Mouse (Mus musculus) kidney, embryonic 14.5 days (tissue): ENCODE data around the gene Rbfox2. TPM values are rescaled to one million over a fixed set of nuclear protein-coding genes. Genes with fewer than 3 reads are reported as not detected.

Source experiments
- ATAC-seq: fragments of 200-750 bp; cut with Nextera tagmentation; 2 replicates; pipeline ENCODE4 v1.8.0; 2017; ENCODE audit warnings: moderate number of reproducible peaks, mild to moderate bottlenecking, moderate TSS enrichment, moderate library complexity; ENCODE audit not compliant: low FRiP score, low TSS enrichment
- H3K27ac ChIP-seq: fragments of 300-500 bp; sonication (generic); 2 replicates; pipeline ENCODE4 v1.5.1; 2014; ENCODE audit warnings: low read depth, mild to moderate bottlenecking, low read length, moderate library complexity, mixed read lengths
- H3K27me3 ChIP-seq: fragments of 300-500 bp; sonication (generic); 2 replicates; pipeline ENCODE4 v1.6.1; 2014; ENCODE audit warnings: mild to moderate bottlenecking, low read length; ENCODE audit not compliant: control insufficient read depth, insufficient read depth
- H3K36me3 ChIP-seq: fragments of 300-500 bp; sonication (generic); 2 replicates; pipeline ENCODE4 v1.6.1; 2014; ENCODE audit warnings: low read length, mixed read lengths; ENCODE audit not compliant: control insufficient read depth, insufficient read depth
- H3K4me1 ChIP-seq: fragments of 300-500 bp; sonication (generic); 2 replicates; pipeline ENCODE4 v1.6.1; 2014; ENCODE audit warnings: low read length, mixed read lengths; ENCODE audit not compliant: control insufficient read depth, insufficient read depth
- H3K4me2 ChIP-seq: fragments of 300-500 bp; sonication (generic); replicated peaks from 2 replicates; pipeline ENCODE4 v1.6.1; 2014; ENCODE audit warnings: low read depth, mild to moderate bottlenecking, low read length
- H3K4me3 ChIP-seq: fragments of 300-500 bp; sonication (generic); 2 replicates; pipeline ENCODE4 v1.5.1; 2014; ENCODE audit warnings: mild to moderate bottlenecking, low read length
- H3K9ac ChIP-seq: fragments of 300-500 bp; sonication (generic); 2 replicates; pipeline ENCODE4 v1.6.1; 2014; ENCODE audit warnings: low read depth, mild to moderate bottlenecking, low read length, moderate library complexity
- H3K9me3 ChIP-seq: fragments of 300-500 bp; sonication (generic); 2 replicates; pipeline ENCODE4 v1.6.1; 2016; ENCODE audit warnings: low read length; ENCODE audit not compliant: control insufficient read depth
- WGBS: fragments of 180-500 bp; shearing (Covaris S2); extraction: QIAGEN DNeasy Blood & Tissue Kit; methylation state at CpG from one replicate; pipeline ENCODE4 v1.1.7; 2014; 5-methylcytosine and 5-hydroxymethylcytosine counted together
- polyA plus RNA-seq: library from polyadenylated mRNA; unstranded; fragments of >200 nt; fragmentation: Nextera tagmentation; extraction: Ambion mirVana; gene quantifications from 2 replicates; pipeline ENCODE4 v1.2.1, GENCODE M21; 2014

Gene Rbfox2
- polyA plus RNA-seq, 1 experiment from 2014 or later = 64.6 TPM

GRCm38 (mm10) chr15:77102685-77103084 lies 204.1 kb downstream of the Rbfox2 start:
- Histone ChIP-seq H3K9ac (no peak overlapping the region), H3K27me3 (no peaks in the 10 kb centered on the region), H3K4me2 (no peak overlapping the region), H3K9me3 (no peaks in the 10 kb centered on the region), H3K36me3 (peaks cover 27% of the 10 kb centered on the region; the same call in 1 of the 2 replicates), H3K4me3 (no peak overlapping the region), H3K4me1 (0 out of 2 replicates have a peak, but pooled peaks cover 4% of the 10 kb centered on the region), H3K27ac (no peak overlapping the region)
- ATAC-seq = no peak
- WGBS = 90% methylated on average over 5 of the region's 5 CpGs

DNA sequence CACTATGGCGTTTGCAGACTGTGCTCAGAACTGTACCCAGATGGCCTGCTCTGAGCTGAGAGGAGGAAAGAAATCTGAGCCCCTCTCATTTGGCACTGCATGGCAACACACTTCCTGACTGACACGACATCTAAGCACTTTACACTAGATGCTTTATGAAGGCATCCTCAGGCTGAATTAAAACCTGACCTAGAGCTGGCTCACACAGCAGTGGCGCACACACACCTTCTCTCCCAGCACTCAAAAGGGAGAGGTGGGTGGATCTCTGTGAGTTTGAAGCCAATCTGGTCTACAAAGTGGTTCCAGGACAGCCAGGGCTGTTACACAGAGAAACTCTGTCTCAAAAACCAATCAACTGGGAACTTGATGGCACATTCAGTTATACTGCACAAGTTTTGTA lies 207.0 kb downstream of the Rbfox2 start:
- WGBS = 43% methylated on average over 3 of the region's 3 CpGs
- Histone ChIP-seq H3K4me3 (no peak overlapping the region), H3K27me3 (no peaks in the 10 kb centered on the region), H3K4me1 (0 out of 2 replicates have a peak, but pooled peaks cover 4% of the 10 kb centered on the region), H3K9ac (no peak overlapping the region), H3K36me3 (peaks cover 42% of the 10 kb centered on the region), H3K27ac (no peak overlapping the region), H3K4me2 (no peak overlapping the region), H3K9me3 (no peaks in the 10 kb centered on the region)
- ATAC-seq = no peak

DNA sequence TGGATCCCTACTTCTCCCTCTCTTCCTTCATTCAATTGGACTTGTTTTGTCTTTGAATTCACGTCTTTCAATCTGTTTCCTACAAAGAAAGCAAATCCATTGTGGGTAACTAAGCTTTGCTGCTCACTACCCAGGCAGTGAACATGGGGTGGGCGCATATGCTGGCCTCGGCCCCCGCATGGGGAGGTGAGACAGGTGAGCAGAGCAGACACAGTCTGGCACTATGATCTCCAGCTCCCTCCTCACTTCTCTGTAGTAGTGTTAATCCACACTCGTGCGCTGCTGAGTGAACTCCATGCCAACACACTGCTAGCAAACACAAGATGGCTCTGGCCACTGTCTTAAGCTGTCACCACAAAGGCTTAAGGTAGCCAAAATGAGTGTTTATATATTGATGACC lies 209.4 kb downstream of the Rbfox2 start:
- no peak for ATAC-seq

DNA sequence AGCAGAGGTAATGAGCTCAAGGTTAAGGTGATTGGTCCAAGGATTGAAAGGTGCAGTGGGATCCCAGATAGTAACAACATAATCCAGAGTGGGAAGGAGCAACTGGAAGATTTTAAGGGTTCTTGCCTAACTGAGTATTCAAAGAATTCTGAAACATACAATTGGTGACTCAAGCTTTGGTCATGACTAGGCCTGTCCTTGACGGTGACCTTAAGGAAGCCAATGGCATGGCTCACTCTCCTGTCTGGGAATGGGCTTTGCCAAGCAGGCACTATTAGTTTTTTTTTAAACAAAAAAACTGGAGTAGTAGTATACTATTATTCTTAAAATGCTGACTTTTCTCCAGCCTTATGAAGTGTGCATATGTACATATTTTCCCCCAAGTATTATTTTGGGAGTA lies 211.6 kb downstream of the Rbfox2 start:
- H3K36me3 ChIP-seq = peaks cover 66% of the 10 kb centered on the region
- no peak overlapping the region for H3K4me3 ChIP-seq
- no peaks in the 10 kb centered on the region for H3K4me1 ChIP-seq
- no peak overlapping the region for H3K27ac ChIP-seq
- H3K4me2 ChIP-seq = no peak overlapping the region
- 91% methylated on average over 1 of the region's 1 CpGs for WGBS
- ATAC-seq = no peak
- no peak overlapping the region for H3K9ac ChIP-seq
- H3K27me3 ChIP-seq = no peaks in the 10 kb centered on the region
- H3K9me3 ChIP-seq = no peaks in the 10 kb centered on the region

More for the DNA sequence above, 209.4 kb downstream of the Rbfox2 start:
- H3K4me1 ChIP-seq = no peaks in the 10 kb centered on the region
- H3K9ac ChIP-seq = no peak overlapping the region
- H3K36me3 ChIP-seq = peaks cover 59% of the 10 kb centered on the region
- H3K27ac ChIP-seq = no peak overlapping the region
- 93% methylated on average over 6 of the region's 6 CpGs for WGBS
- H3K4me3 ChIP-seq = no peak overlapping the region
- H3K4me2 ChIP-seq = no peak overlapping the region
- no peaks in the 10 kb centered on the region for H3K9me3 ChIP-seq
- no peaks in the 10 kb centered on the region for H3K27me3 ChIP-seq

DNA sequence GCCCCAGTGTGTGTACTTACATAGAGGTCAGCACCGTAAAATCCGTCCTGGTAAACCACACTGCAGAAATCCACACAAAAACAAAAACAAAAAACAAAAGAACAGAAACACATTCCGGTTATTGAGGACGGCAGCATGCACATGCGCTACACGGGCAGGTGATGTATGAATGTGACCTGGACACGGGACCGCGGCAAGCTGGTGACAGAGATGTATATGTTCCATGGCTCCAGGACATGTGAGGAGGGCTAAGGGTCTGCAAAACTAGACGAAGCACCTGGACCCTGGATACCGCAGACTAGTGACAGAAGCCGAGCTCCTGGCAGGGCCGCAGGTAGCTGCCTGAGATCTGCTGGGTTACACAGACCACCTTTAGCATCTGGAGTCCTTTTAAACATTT lies 212.4 kb downstream of the Rbfox2 start:
- no peaks in the 10 kb centered on the region for H3K9me3 ChIP-seq
- no peak overlapping the region for H3K4me2 ChIP-seq
- WGBS = 93% methylated on average over 13 of the region's 13 CpGs
- no peak for ATAC-seq
- no peak overlapping the region for H3K27ac ChIP-seq
- H3K4me1 ChIP-seq = no peaks in the 10 kb centered on the region
- H3K36me3 ChIP-seq = peaks cover 63% of the 10 kb centered on the region
- no peaks in the 10 kb centered on the region for H3K27me3 ChIP-seq
- H3K4me3 ChIP-seq = no peak overlapping the region
- H3K9ac ChIP-seq = no peak overlapping the region

- H3K27ac ChIP-seq = no peak overlapping the region
- no peak overlapping the region for H3K4me2 ChIP-seq
- H3K4me3 ChIP-seq = no peak overlapping the region
- H3K4me1 ChIP-seq = no peaks in the 10 kb centered on the region
- no peak overlapping the region for H3K9ac ChIP-seq
- ATAC-seq = no peak
- 88% methylated on average over 4 of the region's 4 CpGs for WGBS
- no peaks in the 10 kb centered on the region for H3K9me3 ChIP-seq
- H3K36me3 ChIP-seq = peaks cover 64% of the 10 kb centered on the region
- H3K27me3 ChIP-seq = no peaks in the 10 kb centered on the region
Measured at GRCm38 (mm10) chr15:77091394-77091793, 215.4 kb downstream of the Rbfox2 start.

GRCm38 (mm10) chr15:77090531-77090930 lies 216.3 kb downstream of the Rbfox2 start:
- Histone ChIP-seq H3K4me1 (no peaks in the 10 kb centered on the region), H3K27ac (no peak overlapping the region), H3K9ac (no peak overlapping the region), H3K4me3 (no peak overlapping the region), H3K27me3 (no peaks in the 10 kb centered on the region), H3K36me3 (peaks cover 63% of the 10 kb centered on the region), H3K9me3 (no peaks in the 10 kb centered on the region), H3K4me2 (no peak overlapping the region)
- no peak for ATAC-seq
- WGBS = 84% methylated on average over 5 of the region's 5 CpGs

DNA sequence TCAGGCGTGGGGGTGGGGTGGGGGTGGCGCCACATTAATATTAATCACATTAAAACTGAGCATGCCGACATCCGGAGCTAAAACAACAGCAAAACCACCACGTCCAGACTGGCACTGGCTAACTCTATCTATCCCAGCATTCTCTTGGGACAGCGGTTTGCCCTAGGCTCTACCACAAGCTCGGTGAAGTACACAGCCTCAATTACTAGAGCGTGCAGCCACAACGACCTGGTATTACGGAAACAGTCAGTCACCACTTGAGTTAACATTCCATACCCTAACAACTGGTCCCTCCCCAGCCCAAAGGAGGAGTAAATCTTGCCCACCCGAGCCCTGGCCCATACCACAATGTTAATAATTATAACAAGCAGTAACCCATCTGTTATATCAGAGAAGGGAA lies 217.6 kb downstream of the Rbfox2 start:
- Histone ChIP-seq H3K4me3 (no peak overlapping the region), H3K4me1 (no peaks in the 10 kb centered on the region), H3K36me3 (peaks cover 63% of the 10 kb centered on the region), H3K9me3 (no peaks in the 10 kb centered on the region), H3K27me3 (no peaks in the 10 kb centered on the region), H3K9ac (no peak overlapping the region), H3K4me2 (no peak overlapping the region), H3K27ac (no peak overlapping the region)
- 51% methylated on average over 11 of the region's 11 CpGs for WGBS
- no peak for ATAC-seq

DNA sequence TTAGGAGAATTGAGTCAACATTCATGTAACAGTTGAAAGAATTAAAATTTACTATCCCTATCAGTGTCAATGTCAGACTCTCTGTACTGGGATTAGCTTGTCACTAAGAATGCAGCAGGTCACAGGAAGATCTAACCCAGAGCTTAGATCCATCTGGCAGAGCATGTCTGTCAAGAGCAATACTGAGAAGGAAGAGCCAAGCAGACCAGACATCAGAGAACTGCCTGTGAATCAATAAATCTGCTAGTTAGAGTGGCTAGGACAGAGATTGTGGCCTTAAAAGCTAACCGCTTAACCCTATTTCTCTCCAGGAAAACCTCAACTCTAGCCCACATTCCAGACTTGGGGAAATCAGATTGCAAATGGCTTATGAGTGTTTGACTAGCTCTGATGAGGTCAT lies 220.3 kb downstream of the Rbfox2 start:
- ATAC-seq = no peak
- Histone ChIP-seq H3K4me3 (no peak overlapping the region), H3K9me3 (no peaks in the 10 kb centered on the region), H3K36me3 (peaks cover 59% of the 10 kb centered on the region), H3K27me3 (no peaks in the 10 kb centered on the region), H3K27ac (no peak overlapping the region), H3K4me2 (no peak overlapping the region), H3K4me1 (no peaks in the 10 kb centered on the region), H3K9ac (no peak overlapping the region)
- WGBS = 93% methylated on average over 1 of the region's 1 CpGs
